20 mouse cellular contexts compared by ENCODE assay signal in the genomic region with DNA sequence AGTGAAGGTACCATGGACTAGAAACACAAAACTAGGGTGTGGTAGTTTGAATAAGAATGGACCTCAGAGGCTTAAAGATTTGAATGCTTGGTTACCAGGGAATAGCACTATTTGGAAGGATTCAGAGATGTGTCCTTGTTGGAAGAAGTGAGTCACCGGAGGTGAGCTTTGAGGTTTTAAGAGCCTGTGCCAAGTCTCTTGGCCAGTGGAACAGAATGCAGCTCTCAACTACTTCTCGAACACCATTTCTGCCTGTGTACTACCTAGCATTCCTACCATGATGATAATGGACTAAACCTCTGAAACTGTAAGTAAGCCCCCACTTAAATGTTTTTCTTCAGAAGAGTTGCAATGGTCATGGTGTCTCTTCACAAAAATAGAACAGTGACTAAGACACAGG.
DNase-seq lines count a peak whose midpoint lies in the region; TF ChIP-seq lines count a peak whose summit lies in the region.
"Had no signal": no experiment of that assay in that cellular context is flagged by ENCODE, and none has a peak within 500 bp of the region (broad histone marks: within the 10 kb centered on the region; RNA-seq: fewer than 3 reads in every experiment).

No protein-coding gene starts in this region.

- no peaks in the 10 kb centered on the region for H3K27me3 ChIP-seq in liver, adult 2 months (ENCODE audit: control insufficient read depth, insufficient read depth, low read length)
- H3K27me3 ChIP-seq: CH12.LX; embryonic facial prominence, embryonic 15.5 days; hindbrain, embryonic 12.5 days had no signal

- no peak overlapping the region for H3K4me3 ChIP-seq in liver, adult 2 months (ENCODE audit: insufficient read depth, low read depth, low read length)
- H3K4me3 ChIP-seq: embryonic facial prominence, embryonic 15.5 days; erythroblast, embryonic 14.5 days; forebrain, embryonic 10.5 days; gastrocnemius, adult 2 months; hindbrain, embryonic 12.5 days had no signal

- no peak overlapping the region for H3K27ac ChIP-seq in liver, adult 2 months (replicated peaks; ENCODE audit: insufficient read depth, low read depth, low read length)
- H3K27ac ChIP-seq: embryonic facial prominence, embryonic 15.5 days; forebrain, embryonic 10.5 days; gastrocnemius, adult 2 months; hindbrain, embryonic 12.5 days had no signal

- no peaks in the 10 kb centered on the region for H3K79me2 ChIP-seq in liver, adult 2 months (ENCODE audit: control insufficient read depth, insufficient read depth, low read length)

- TF ChIP-seq POLR2A in liver, adult 2 months (IDR thresholded peaks at IDR 0.05; ENCODE audit: extremely low read depth, insufficient read depth, low read length) = no peak

- DNase-seq in adrenal gland, adult (ENCODE audit: inconsistent age in 2 of 2, low spot score in 1 of 2) = peak; percentile 27 to 58
- no peak for DNase-seq in adrenal gland, postnatal 10 days
- peak; percentile 19 for DNase-seq in liver, adult 2 months (ENCODE audit: extremely low read depth, low read depth, low spot score)
- DNase-seq in liver = no peak
- DNase-seq in NIH3T3 (ENCODE audit: low read depth) = peak; percentile 2
- DNase-seq in left cerebral cortex, postnatal 25 days (ENCODE audit: low spot score in 2 of 2) = no peak
- no peak for DNase-seq in right cerebral cortex, postnatal 36 days (ENCODE audit: low spot score in 2 of 2)
- DNase-seq: cerebellum, adult 11 months; cerebellum, adult 8-10 months; cerebellum, postnatal 14 days; embryo, embryonic 11 days; gastrocnemius, adult 2 months; gastrocnemius, postnatal 25 days; heart, postnatal 10 days; heart, postnatal 4 days had no signal

- no peak for TF ChIP-seq CTCF in liver, adult 2 months (IDR thresholded peaks at IDR 0.05; ENCODE audit: low read depth, low read length)

- no peaks in the 10 kb centered on the region for H3K36me3 ChIP-seq in liver, adult 2 months (ENCODE audit: control insufficient read depth, insufficient read depth, low read length)
- H3K36me3 ChIP-seq: embryonic facial prominence, embryonic 15.5 days; forebrain, embryonic 10.5 days; hindbrain, embryonic 12.5 days had no signal

- no peaks in the 10 kb centered on the region for H3K4me1 ChIP-seq in liver, adult 2 months (ENCODE audit: control insufficient read depth, insufficient read depth, low read length)
- H3K4me1 ChIP-seq: embryonic facial prominence, embryonic 15.5 days; forebrain, embryonic 10.5 days; hindbrain, embryonic 12.5 days had no signal

- 81% methylated on average over 2 of the region's 2 CpGs for WGBS in liver, adult 2 months

- H3K9ac ChIP-seq in liver, adult 2 months (ENCODE audit: low read depth, low read length) = no peak overlapping the region
- H3K9ac ChIP-seq: embryonic facial prominence, embryonic 15.5 days; hindbrain, embryonic 12.5 days had no signal

- intact Hi-C loops in left cerebral cortex, postnatal 25 days (cut with DNase I) = no loop called here

Comparison
In these comparisons a context has a peak if more than half of its experiments do, and no peak if none do; other contexts are left out.
1. DNase-seq: peak in adrenal gland, adult (2 of 2), liver, adult 2 months (single experiment) and NIH3T3 (single experiment); none in adrenal gland, postnatal 10 days (single experiment), liver (single experiment), left cerebral cortex, postnatal 25 days (0 of 2) and right cerebral cortex, postnatal 36 days (0 of 2).